Mouse (Mus musculus): ENCODE results near the gene Chrna7.

Chrna7 gene

GRCm38 (mm10) chr7:63212084-63212723, at the start of gene Chrna7:
Chrna7 (minus strand) TSS chr7:63212569.
- peak; percentile 61 for DNase-seq (ENCODE audit: low spot score)

DNA sequence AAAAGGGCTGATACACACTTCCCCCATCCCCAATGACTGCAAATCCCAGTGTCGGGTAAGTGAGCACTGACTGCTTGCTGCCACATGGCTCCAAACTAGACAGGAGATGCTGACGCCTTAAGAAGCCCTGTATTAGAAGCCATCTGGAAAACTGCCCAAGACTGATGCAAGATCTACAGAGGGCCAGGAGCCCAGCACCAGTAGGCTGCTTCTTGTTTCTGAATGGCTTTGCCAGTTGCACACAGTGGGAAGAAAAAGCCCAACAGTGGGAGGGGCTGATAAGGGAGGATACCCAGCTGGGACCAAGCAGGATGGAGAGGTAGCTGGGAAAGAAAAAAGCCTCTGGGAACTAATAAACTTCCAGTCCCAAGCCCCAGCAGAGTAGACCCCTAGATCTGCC, 37.0 kb upstream of the Chrna7 start:
- DNase-seq (ENCODE audit: low spot score): no peak

DNA sequence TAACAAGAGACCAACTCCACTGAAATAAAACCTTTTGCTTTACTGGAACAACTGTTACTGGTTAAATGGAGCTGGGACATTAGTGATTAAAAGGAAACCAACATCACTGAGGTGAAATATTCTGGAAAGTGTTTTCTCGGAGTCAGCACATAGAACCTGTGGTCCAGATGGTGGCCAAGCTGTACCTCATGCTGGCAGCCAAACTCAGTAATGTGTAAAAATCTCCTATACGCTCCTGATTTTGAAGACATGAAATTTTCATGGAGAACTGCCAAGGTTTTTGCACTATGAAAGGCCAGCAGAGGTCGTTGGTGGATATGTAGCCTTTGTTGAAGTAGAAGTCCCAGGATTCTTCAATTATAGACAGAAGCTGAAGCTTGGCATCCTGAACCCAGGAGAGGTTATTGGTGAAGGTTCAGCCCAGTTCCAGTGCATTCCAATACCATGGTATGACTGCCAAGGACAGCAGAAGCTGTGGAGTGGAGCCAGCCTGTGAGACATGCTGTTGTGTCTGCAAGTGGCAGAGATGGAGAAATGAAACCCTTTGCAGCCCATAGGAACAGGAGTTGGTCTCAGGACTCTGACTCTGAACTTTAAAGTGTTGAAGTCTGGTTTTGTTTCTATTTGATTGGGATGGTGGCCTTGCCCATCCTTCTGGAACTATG, 25.6 kb upstream of the Chrna7 start:
- DNase-seq (ENCODE audit: low spot score): no peak

GRCm38 (mm10) chr7:63225066-63225780, 12.9 kb upstream of the Chrna7 start:
- no peak for DNase-seq (ENCODE audit: low spot score)

- DNase-seq (ENCODE audit: low spot score): peak; percentile 5
These were observed 707 bp downstream of the Chrna7 start for GRCm38 (mm10) chr7:63211641-63212083.

GRCm38 (mm10) chr7:63209501-63209900, 2.9 kb downstream of the Chrna7 start:
- no peak for DNase-seq (ENCODE audit: low spot score)

- no peak for DNase-seq (ENCODE audit: low spot score)
These were observed 5.2 kb downstream of the Chrna7 start for GRCm38 (mm10) chr7:63207137-63207536.

GRCm38 (mm10) chr7:63195560-63195959, 16.8 kb downstream of the Chrna7 start:
- DNase-seq (ENCODE audit: low spot score): no peak

GRCm38 (mm10) chr7:63189647-63190534, 22.5 kb downstream of the Chrna7 start:
- DNase-seq (ENCODE audit: low spot score): no peak

DNA sequence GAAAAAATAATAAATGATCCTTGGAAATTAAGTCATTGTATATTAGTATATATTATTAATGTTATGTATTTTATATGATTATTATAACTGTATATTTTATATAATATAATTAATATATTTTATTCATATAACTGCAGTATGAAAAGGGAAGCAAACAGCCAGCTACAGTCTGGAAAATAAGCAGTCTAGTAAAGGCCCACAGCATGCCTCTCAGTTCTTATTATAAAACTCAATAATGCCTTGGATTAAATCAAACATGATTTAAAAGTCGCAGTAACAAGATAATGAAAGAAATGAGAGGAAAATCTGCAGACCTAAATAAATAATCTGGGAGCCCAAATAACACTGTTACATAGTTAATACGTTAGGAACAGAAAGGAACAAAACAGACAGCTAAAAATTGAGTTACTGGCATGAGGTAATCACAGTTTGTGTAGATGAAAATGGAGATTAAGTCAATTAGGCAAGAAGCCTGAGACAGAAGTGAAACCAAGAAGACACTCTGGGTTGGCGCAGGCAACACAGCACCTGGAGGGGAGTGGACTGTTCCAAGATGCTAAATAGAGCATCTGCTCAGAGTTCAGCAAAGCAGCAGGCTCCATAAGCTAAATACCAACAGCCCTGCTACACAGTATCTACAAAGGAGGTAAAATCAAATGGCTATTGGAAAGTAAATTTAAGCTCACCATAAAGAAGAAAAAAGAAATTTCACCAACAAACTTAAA, 42.1 kb downstream of the Chrna7 start:
- no peak for DNase-seq (ENCODE audit: low spot score)

- DNase-seq (ENCODE audit: low spot score): no peak
These were observed 47.8 kb downstream of the Chrna7 start for GRCm38 (mm10) chr7:63164617-63165016.

DNA sequence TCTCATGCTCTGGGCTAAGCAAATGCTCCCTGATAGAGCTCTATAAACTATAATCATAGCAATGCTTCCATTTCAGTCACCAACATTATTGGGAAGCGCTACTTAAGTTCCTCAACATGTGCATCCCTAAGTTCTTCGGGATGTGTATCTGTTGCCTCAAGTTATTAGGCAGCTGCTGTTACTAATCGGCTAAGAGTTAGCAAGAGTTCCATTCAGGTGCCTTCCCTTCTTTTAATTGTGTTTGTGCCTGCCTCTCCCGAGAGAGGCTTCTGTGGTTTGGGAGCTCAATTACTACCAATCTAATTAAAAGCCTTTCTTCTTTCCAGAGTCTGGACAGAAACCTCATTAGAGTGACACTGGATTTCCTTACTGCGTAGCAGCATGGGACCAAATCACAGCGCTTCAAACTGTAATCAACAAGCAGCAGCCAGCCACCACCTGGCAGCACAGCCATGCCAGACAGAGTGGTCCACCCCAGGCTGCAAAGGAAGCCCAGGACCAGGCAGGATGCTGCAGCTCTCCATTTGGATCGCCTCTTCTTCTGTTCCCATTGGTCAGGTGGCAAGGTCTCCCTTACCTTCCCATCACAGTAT, 50.0 kb downstream of the Chrna7 start:
- DNase-seq (ENCODE audit: low spot score): no peak

DNA sequence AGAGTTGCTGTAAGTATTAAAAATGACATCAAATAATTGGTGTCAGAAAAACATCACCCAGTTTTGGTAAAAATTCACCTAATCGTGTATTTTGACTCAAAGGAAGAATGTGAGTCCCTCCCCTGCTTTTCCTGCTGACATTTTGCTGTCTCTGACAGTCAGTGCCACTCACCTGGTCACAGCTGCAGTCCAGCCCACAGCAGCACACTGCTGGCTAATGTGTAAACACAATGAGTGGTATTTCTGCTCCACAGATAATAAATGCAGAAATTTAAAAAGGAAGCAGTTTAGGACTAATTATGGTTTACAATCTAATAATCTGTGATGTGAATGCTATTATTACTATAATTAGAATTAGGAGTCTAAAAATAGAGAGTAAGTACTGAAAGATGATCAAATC, 59.1 kb downstream of the Chrna7 start:
- no peak for DNase-seq (ENCODE audit: low spot score)

DNA sequence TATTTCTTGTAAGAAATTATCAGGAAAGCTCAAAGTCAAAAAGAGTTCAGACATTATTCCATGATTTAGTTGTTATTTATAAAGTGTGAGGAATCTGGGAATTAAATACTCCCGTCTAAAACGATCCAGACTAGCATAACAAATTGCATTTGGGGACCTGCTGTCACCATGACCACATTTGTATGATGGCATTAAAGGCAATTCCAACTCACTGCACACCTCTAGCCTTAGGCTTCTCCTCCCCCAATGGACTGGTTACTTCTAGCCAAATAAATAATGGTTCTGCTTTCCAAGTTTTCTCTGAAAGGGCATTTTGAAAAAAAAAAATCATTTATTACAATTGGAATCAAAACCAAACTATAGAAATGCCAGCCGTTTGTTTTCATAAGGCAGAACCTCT, 63.6 kb downstream of the Chrna7 start:
- no peak for DNase-seq (ENCODE audit: low spot score)

DNA sequence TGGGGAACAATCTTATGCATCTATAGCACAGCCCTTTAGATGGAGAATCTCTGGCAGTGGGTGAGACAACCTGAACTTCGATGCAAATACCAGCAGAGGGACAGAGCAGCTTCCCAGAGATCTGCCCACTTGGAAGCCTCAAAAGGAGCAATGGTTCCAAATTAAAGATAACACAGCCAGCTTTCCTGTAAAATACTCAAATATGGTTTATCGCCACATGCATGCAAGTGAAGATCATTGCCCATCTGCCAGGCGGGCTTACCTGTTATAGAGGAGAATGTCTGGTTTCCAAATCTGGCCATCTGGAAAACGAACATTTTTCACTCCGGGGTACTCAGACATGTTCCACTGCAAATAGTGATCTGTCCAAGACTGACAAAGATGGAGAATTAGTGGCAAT, 64.0 kb downstream of the Chrna7 start:
- no peak for DNase-seq (ENCODE audit: low spot score)

GRCm38 (mm10) chr7:63122547-63122946, 89.8 kb downstream of the Chrna7 start:
- no peak for DNase-seq (ENCODE audit: low spot score)

- no peak for DNase-seq (ENCODE audit: low spot score)
These were observed 98.7 kb downstream of the Chrna7 start for GRCm38 (mm10) chr7:63113671-63114070.

- no peak for DNase-seq (ENCODE audit: low spot score)
These were observed 99.1 kb downstream of the Chrna7 start for GRCm38 (mm10) chr7:63113252-63113651.

- DNase-seq (ENCODE audit: low spot score): no peak
These were observed 103.0 kb downstream of the Chrna7 start for GRCm38 (mm10) chr7:63109348-63109747.

GRCm38 (mm10) chr7:63085954-63086353, 126.4 kb downstream of the Chrna7 start:
- no peak for DNase-seq (ENCODE audit: low spot score)
